Mouse (Mus musculus): ENCODE data around the gene Smc4. TPM values are rescaled to one million over a fixed set of nuclear protein-coding genes. Genes with fewer than 3 reads are reported as not detected.

Smc4 gene
- polyA plus RNA-seq, 1 experiment from 2014 or later: 176 TPM

DNA sequence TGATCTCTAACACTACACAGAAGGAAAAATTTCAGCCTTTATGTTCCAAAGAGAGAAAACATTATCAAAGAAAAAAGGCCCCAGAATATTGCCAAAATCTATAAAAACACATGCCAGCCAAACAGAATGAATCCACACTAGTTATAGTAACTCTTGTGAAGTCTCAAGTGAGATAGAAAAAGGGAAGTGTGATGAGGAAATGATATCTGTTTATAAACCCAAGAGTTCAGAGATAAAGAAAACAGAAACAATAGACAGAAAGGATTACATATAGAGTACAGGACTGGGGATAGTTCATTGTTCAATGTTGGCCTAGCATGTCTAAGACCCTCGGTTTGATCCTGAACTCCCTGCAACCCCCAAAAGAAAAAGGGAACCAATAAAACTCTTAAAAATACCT lies 58.2 kb downstream of the Smc4 start:
- H3K36me3 ChIP-seq: no peaks in the 10 kb centered on the region
- no peaks in the 10 kb centered on the region for H3K4me1 ChIP-seq
- WGBS: 93% methylated on average over 1 of the region's 1 CpGs
- no peak for DNase-seq (ENCODE audit: low spot score)
- H3K4me3 ChIP-seq: no peak overlapping the region
- H3K27ac ChIP-seq: no peak overlapping the region
- H3K27me3 ChIP-seq (ENCODE audit: low read depth, poor library complexity, severe bottlenecking): no peaks in the 10 kb centered on the region
- no peaks in the 10 kb centered on the region for H3K9me3 ChIP-seq (replicated peaks)

GRCm38 (mm10) chr3:69064005-69064404 lies 59.5 kb downstream of the Smc4 start:
- Histone ChIP-seq H3K9me3 (replicated peaks) (no peaks in the 10 kb centered on the region), H3K27me3 (ENCODE audit: low read depth, poor library complexity, severe bottlenecking) (no peaks in the 10 kb centered on the region), H3K36me3 (no peaks in the 10 kb centered on the region; the same call in 1 of the 2 replicates), H3K4me1 (no peaks in the 10 kb centered on the region), H3K4me3 (no peak overlapping the region), H3K27ac (no peak overlapping the region)
- no peak for DNase-seq (ENCODE audit: low spot score)
- WGBS: 56% methylated on average over 1 of the region's 1 CpGs

MicroRNAs within 50 kb of the gene (microRNA counts, 519-probe panel; counts per million panel counts)
- 7,672 counts per million, percentile 97 among the panel's probes with 10 or more counts for microRNA mmu-miR-15b

Small RNA genes lying within 50 kb of the gene (microRNA-seq; reads per million reads assigned to microRNA genes)
- gene Mir15b (1,348 reads per million, percentile 78 among the genes with 10 or more reads in this experiment), gene Mir16-2 (392 reads per million, percentile 65 among the genes with 10 or more reads in this experiment)

Other genes with a start within 250 kb of the Smc4 start
- gene 1110032F04Rik, start 135.2 kb upstream of the Smc4 start, polyA plus RNA-seq (2016; fragmentation: Nextera tagmentation; extraction: Ambion mirVana): 0.54 and 0.59 TPM in 2 replicates
- 16.8 and 19.6 TPM in 2 replicates for gene Ift80, start 168 bp upstream of the Smc4 start, polyA plus RNA-seq (2016; fragmentation: Nextera tagmentation; extraction: Ambion mirVana)
- gene Trim59, start 40.0 kb downstream of the Smc4 start, polyA plus RNA-seq (2016; fragmentation: Nextera tagmentation; extraction: Ambion mirVana): 180 and 192 TPM in 2 replicates
- gene Kpna4, start 122.4 kb downstream of the Smc4 start, polyA plus RNA-seq (2016; fragmentation: Nextera tagmentation; extraction: Ambion mirVana): 31.3 and 34.6 TPM in 2 replicates
- gene Arl14, start 217.7 kb downstream of the Smc4 start, polyA plus RNA-seq (2016; fragmentation: Nextera tagmentation; extraction: Ambion mirVana): not detected in 2 replicates

All from limb, embryonic 10.5 days (tissue).